Mouse (Mus musculus): ENCODE data around the gene Palm. TPM values are rescaled to one million over a fixed set of nuclear protein-coding genes. Genes with fewer than 3 reads are reported as not detected.

Palm gene
- polyA plus RNA-seq, 1 experiment from 2014 or later: 72.4 TPM

DNA sequence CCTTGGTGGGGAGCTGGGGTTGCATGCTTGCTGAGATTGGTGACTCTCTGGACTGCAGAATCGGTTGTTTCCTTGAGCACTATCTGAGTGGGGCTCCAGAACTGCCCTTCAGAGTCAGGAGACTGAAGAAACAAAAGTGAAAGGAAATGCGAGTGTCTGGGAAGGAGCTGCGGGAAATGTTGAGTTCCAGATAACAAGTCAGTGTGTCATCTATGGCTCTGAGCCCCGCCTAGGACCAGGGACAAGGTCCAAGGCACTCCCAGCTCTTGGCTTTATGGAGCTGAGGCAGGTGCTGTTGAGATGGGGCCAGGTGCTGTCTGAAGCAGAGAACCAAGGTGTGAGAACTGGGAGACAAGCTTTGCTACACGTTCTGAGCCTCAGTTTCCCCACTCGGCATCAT is 31.0 kb downstream of the Palm start:
- no peaks in the 10 kb centered on the region; the same call in 1 of the 2 replicates for H3K27me3 ChIP-seq (replicated peaks)
- WGBS: 40% methylated on average over 6 of the region's 6 CpGs
- H3K4me1 ChIP-seq (replicated peaks): peaks cover 27% of the 10 kb centered on the region
- peak; percentile 44 for ATAC-seq (ENCODE audit: insufficient number of reproducible peaks, low FRiP score)
- peak overlapping the region; percentile 32; the same call in 1 of the 2 replicates for H3K27ac ChIP-seq (ENCODE audit: poor library complexity, severe bottlenecking)
- H3K9me3 ChIP-seq (replicated peaks): no peaks in the 10 kb centered on the region
- H3K36me3 ChIP-seq: peaks cover 11% of the 10 kb centered on the region
- no peak overlapping the region for H3K9ac ChIP-seq
- 0 out of 2 replicates have a peak overlapping the region, but pooled peaks have one; percentile 11 for H3K4me2 ChIP-seq
- no peak overlapping the region for H3K4me3 ChIP-seq

DNA sequence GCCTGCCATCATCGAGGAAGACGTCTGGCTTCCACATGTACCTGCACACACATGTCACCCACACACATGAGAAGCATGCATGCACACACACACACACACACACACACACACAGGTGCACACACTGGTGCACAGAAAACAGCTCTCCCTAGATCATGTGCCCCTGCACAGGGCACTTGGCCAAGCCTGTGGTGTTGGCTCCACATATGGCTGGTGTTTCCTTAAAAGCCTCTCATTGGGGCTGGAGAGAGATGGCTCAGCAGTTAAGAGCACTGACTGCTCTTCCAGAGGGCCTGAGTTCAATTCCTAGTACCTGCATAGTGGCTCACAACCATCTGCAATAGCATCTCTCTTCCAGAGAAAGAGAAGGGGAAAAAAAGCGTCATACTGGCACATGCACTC is 38.2 kb downstream of the Palm start:
- Histone ChIP-seq H3K4me3 (no peak overlapping the region), H3K27me3 (replicated peaks) (no peaks in the 10 kb centered on the region; the same call in 1 of the 2 replicates), H3K9me3 (replicated peaks) (no peaks in the 10 kb centered on the region), H3K4me2 (no peak overlapping the region), H3K4me1 (replicated peaks) (peaks cover 6% of the 10 kb centered on the region; the same call in 1 of the 2 replicates), H3K27ac (ENCODE audit: poor library complexity, severe bottlenecking) (no peak overlapping the region), H3K9ac (no peak overlapping the region), H3K36me3 (no peaks in the 10 kb centered on the region)
- WGBS: 84% methylated on average over 3 of the region's 3 CpGs
- no peak for ATAC-seq (ENCODE audit: insufficient number of reproducible peaks, low FRiP score)

DNA sequence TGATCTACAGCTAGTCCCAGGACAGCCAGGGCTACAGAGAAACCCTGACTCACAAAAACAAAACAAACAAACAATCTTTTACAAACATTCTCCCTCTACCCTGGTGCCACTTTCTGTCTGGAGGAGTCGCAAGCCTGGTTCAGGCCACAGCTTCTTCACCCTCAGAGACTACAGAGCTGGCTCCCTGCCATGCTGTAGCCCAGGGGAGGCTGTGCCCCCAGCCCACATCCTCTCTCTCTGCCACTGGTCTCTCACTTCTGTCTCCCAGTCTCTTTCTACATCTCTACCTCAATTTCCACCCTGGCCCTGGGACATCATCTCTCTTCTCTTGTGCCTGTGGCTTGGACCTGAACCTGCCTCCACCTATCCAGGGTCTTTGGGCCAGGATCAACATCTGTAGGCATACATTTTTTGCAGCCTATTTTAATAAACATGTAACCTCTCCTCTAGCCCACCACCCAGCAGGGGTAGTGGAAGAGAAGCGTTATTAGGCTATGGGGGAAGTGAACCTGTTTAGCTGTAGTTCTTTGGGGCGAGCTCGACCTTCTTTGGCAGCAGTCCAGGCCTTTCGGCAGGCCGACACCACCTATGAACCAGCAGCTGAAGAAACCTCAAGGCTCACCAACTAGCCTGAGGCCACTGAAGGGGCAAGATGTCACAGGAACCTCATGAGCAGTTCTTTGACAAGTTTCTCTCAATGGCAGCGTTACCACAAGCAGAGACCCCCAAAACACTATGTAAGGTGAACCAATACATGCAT is 38.8 kb downstream of the Palm start:
- H3K4me3 ChIP-seq: no peak overlapping the region
- peaks cover 4% of the 10 kb centered on the region; the same call in 1 of the 2 replicates for H3K9me3 ChIP-seq (replicated peaks)
- H3K4me2 ChIP-seq: no peak overlapping the region
- H3K9ac ChIP-seq: peak overlapping the region; percentile 26; the same call in 1 of the 2 replicates
- peaks cover 6% of the 10 kb centered on the region; the same call in 1 of the 2 replicates for H3K4me1 ChIP-seq (replicated peaks)
- no peaks in the 10 kb centered on the region for H3K27me3 ChIP-seq (replicated peaks)
- H3K36me3 ChIP-seq: no peaks in the 10 kb centered on the region
- WGBS: 65% methylated on average over 7 of the region's 7 CpGs
- no peak overlapping the region for H3K27ac ChIP-seq (ENCODE audit: poor library complexity, severe bottlenecking)
- ATAC-seq (ENCODE audit: insufficient number of reproducible peaks, low FRiP score): no peak

- WGBS: 70% methylated on average over 9 of the region's 9 CpGs
- Histone ChIP-seq H3K4me1 (replicated peaks) (peaks cover 6% of the 10 kb centered on the region; the same call in 1 of the 2 replicates), H3K36me3 (no peaks in the 10 kb centered on the region), H3K9me3 (replicated peaks) (peaks cover 4% of the 10 kb centered on the region; the same call in 1 of the 2 replicates), H3K4me2 (no peak overlapping the region), H3K27ac (ENCODE audit: poor library complexity, severe bottlenecking) (no peak overlapping the region), H3K4me3 (no peak overlapping the region), H3K27me3 (replicated peaks) (no peaks in the 10 kb centered on the region), H3K9ac (no peak overlapping the region; the same call in 1 of the 2 replicates)
- ATAC-seq (ENCODE audit: insufficient number of reproducible peaks, low FRiP score): no peak
These were observed 39.4 kb downstream of the Palm start for GRCm38 (mm10) chr10:79832786-79833181.

DNA sequence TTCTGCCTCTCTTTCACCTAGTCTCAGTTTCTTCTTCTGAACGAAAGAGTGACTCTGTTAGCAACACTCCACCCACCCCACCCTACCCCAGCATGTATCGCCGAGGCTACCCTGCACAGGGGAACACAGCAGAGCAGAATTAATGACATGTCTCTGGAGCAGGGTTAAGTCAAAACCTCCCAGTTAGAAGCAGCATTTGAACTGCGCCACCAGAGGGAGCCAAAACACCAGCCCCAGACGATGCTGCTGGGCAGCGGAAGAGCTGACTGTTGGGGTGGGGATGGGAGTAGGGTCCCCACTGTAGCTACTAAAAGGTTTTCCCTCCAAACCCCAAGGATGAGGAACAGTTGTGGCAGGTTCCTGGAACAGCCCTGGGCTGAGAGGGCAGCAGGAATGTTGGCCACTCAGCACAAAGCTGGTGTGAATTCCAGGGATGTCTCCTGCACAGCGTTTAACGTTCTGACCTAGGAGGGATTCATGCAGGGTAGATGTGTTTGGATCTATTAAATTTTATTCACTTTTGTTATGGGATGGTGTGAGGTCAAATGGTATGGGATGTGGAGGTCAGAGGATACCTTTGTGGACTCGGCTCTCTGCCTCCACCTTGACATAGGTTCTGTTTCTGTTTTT is 41.5 kb downstream of the Palm start:
- Histone ChIP-seq H3K27me3 (replicated peaks) (no peaks in the 10 kb centered on the region), H3K9ac (0 out of 2 replicates have a peak overlapping the region, but pooled peaks have one; percentile 15), H3K4me1 (replicated peaks) (peaks cover 6% of the 10 kb centered on the region; the same call in 1 of the 2 replicates), H3K9me3 (replicated peaks) (peaks cover 4% of the 10 kb centered on the region; the same call in 1 of the 2 replicates), H3K27ac (ENCODE audit: poor library complexity, severe bottlenecking) (no peak overlapping the region), H3K36me3 (no peaks in the 10 kb centered on the region), H3K4me2 (peak overlapping the region; percentile 39; the same call in 1 of the 2 replicates), H3K4me3 (no peak overlapping the region)
- WGBS: 18% methylated on average over 9 of the region's 9 CpGs
- ATAC-seq (ENCODE audit: insufficient number of reproducible peaks, low FRiP score): 0 out of 2 replicates have a peak, but pooled peaks have one; percentile 43

GRCm38 (mm10) chr10:79836918-79837317 is 43.5 kb downstream of the Palm start:
- Histone ChIP-seq H3K4me3 (no peak overlapping the region), H3K27ac (ENCODE audit: poor library complexity, severe bottlenecking) (no peak overlapping the region), H3K4me2 (no peak overlapping the region), H3K9me3 (replicated peaks) (peaks cover 4% of the 10 kb centered on the region; the same call in 1 of the 2 replicates), H3K9ac (no peak overlapping the region), H3K4me1 (replicated peaks) (peaks cover 10% of the 10 kb centered on the region; the same call in 1 of the 2 replicates), H3K27me3 (replicated peaks) (no peaks in the 10 kb centered on the region), H3K36me3 (no peaks in the 10 kb centered on the region)
- ATAC-seq (ENCODE audit: insufficient number of reproducible peaks, low FRiP score): no peak
- 91% methylated on average over 3 of the region's 3 CpGs for WGBS

DNA sequence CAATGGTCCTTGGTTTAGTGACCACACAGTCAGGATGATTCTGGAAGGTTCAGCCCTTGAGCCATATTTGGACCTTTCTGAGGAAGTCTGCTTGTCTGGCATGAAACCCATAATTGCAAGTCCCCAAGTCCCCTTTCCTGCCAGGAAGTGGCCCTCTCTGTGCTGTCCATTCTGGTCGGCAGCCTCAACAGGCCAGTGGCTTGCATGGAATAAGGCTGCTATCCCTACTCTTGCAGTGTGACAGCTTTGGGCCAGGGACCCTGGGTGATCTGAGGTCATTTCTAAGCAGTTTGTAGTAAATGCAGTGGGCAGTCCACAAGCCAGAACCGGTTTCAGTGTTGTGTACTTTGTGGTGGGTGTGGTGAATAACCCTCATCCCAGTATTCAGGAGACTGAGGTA is 44.8 kb downstream of the Palm start:
- Histone ChIP-seq H3K36me3 (no peaks in the 10 kb centered on the region), H3K4me2 (no peak overlapping the region), H3K27ac (ENCODE audit: poor library complexity, severe bottlenecking) (no peak overlapping the region), H3K4me1 (replicated peaks) (peaks cover 22% of the 10 kb centered on the region), H3K9ac (no peak overlapping the region), H3K9me3 (replicated peaks) (peaks cover 4% of the 10 kb centered on the region; the same call in 1 of the 2 replicates), H3K4me3 (no peak overlapping the region), H3K27me3 (replicated peaks) (no peaks in the 10 kb centered on the region)
- ATAC-seq (ENCODE audit: insufficient number of reproducible peaks, low FRiP score): no peak
- WGBS: 62% methylated on average over 2 of the region's 2 CpGs

DNA sequence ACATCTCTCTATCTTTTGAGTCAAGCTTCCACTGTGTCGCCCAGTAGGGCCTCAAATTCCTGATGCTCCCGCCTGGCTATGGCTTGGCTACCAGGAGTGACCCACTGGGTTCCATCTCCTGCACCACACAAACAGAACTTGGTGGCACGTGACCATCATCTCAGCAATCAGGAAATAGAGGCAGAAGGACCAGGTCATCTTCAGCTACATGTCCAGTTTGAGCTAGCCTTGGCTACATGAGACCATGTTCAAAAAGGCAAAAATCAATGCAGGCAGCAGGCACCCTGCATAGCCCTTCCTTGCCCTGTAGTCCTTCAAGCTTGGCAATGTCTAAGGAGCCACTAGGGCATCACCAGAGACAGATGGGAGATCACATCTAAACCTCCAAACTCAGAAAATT is 46.7 kb downstream of the Palm start:
- peak overlapping the region; percentile 52; the same call in 1 of the 2 replicates for H3K4me3 ChIP-seq
- H3K4me2 ChIP-seq: no peak overlapping the region
- peaks cover 4% of the 10 kb centered on the region; the same call in 1 of the 2 replicates for H3K9me3 ChIP-seq (replicated peaks)
- no peak for ATAC-seq (ENCODE audit: insufficient number of reproducible peaks, low FRiP score)
- no peaks in the 10 kb centered on the region for H3K36me3 ChIP-seq
- H3K4me1 ChIP-seq (replicated peaks): peaks cover 30% of the 10 kb centered on the region
- no peaks in the 10 kb centered on the region for H3K27me3 ChIP-seq (replicated peaks)
- 89% methylated on average over 3 of the region's 3 CpGs for WGBS
- no peak overlapping the region for H3K9ac ChIP-seq
- peak overlapping the region; percentile 87 for H3K27ac ChIP-seq (ENCODE audit: poor library complexity, severe bottlenecking)

DNA sequence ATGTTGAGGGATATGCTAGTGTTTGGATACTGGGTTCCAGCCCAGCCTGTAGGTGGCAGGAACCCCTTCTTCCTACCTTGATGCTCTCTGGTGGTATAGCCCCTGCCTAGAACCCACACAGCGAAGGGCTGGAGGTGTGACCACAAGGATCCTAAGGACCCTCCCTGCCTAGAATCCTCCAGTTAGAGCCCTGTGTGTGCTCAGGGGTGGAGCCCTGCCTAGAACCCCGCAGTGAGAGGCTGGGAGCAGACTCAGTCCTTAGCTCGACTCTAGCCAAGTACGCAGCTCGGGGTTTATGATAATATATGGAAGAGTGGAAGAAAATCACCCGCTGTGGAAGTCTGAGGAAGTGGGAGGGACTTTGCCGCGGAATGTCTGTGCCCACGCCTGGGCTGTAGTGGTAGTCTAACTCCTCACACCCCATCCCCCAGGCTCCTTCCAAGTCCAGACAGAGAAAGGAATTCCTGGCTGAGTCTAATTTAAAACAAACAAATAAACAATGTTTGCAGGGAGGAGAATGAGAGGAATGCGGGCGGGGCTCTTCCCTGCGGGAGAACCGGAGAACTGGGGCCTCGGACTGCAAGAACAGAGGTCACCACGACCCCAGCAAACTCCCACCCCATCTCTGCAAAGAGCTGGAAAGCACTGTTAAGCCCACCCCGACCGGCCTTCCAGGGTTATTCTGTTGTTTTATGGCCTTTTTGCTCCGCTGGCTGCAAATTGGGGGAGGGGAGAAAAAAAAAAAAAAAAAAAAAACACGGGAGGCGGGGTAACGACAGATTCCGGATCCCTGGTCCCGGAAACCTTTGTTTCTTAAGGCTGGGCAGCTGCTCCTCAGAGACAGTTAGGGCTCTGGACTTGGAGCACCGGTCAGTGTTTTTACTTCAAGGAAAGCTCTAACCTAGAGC is 47.5 kb downstream of the Palm start:
- H3K27me3 ChIP-seq (replicated peaks): no peaks in the 10 kb centered on the region
- H3K9ac ChIP-seq: peak overlapping the region; percentile 69
- peak overlapping the region; percentile 87 for H3K27ac ChIP-seq (ENCODE audit: poor library complexity, severe bottlenecking)
- peaks cover 4% of the 10 kb centered on the region; the same call in 1 of the 2 replicates for H3K9me3 ChIP-seq (replicated peaks)
- no peaks in the 10 kb centered on the region for H3K36me3 ChIP-seq
- peak overlapping the region; percentile 89 for H3K4me2 ChIP-seq
- peak overlapping the region; percentile 52 for H3K4me3 ChIP-seq
- peak; percentile 81 for ATAC-seq (ENCODE audit: insufficient number of reproducible peaks, low FRiP score)
- H3K4me1 ChIP-seq (replicated peaks): peaks cover 31% of the 10 kb centered on the region
- under 1% methylated on average over 24 of the region's 24 CpGs for WGBS

DNA sequence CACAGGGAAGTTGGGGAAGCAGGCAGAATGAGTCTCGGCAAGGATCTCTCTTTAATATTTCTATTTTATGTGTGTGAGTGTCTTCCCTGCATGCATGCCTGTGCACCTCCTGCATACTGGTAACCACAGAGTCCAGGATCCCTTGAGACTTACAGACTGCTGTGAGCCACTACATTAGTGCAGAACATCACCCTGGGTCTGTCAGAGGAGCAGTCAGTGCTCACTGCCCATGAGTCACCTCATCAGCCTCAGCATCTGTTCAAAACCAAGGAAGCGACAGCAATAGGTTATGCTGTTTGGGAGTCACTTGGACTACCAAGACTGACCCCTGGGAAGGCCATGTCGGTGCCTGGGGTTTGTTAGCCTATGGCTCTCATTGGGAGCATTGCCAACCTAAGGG is 49.0 kb downstream of the Palm start:
- 67% methylated on average over 3 of the region's 3 CpGs for WGBS
- H3K4me2 ChIP-seq: no peak overlapping the region
- no peak overlapping the region for H3K9ac ChIP-seq
- no peak overlapping the region for H3K4me3 ChIP-seq
- no peak for ATAC-seq (ENCODE audit: insufficient number of reproducible peaks, low FRiP score)
- H3K4me1 ChIP-seq (replicated peaks): peaks cover 36% of the 10 kb centered on the region
- H3K36me3 ChIP-seq: no peaks in the 10 kb centered on the region
- H3K27ac ChIP-seq (ENCODE audit: poor library complexity, severe bottlenecking): no peak overlapping the region
- no peaks in the 10 kb centered on the region for H3K9me3 ChIP-seq (replicated peaks)
- H3K27me3 ChIP-seq (replicated peaks): no peaks in the 10 kb centered on the region

All from heart, embryonic 12.5 days (tissue).